Mouse (Mus musculus) c-Kit-positive CD71-negative TER-119-negative erythroid progenitor cells, embryonic 14.5 days (primary cell): ENCODE measurements around the gene Zfp128.
A peak's percentile ranks its signal among the peaks of the same experiment; 100 is the strongest.
"Not testable (repeated sequence)": the region's sequence is repeated elsewhere in the genome, so short reads cannot be mapped to it uniquely, and the experiment has no call there.

Source experiments
- DNase-seq: peaks from one replicate; pipeline ENCODE4 v3.0.0-alpha.2; 2013; ENCODE audit warnings: low read depth

The Zfp128 gene

GRCm38 (mm10) chr7:12921705-12922465 lies 40.9 kb downstream of the Zfp128 start, which contains the start of gene Rps5:
Rps5 (plus strand) TSS chr7:12922290.
- DNase-seq = peak; percentile 98

- no peak for DNase-seq
These were observed 41.8 kb downstream of the Zfp128 start for GRCm38 (mm10) chr7:12922729-12923128.

GRCm38 (mm10) chr7:12926316-12926715 lies 45.3 kb downstream of the Zfp128 start:
- DNase-seq = no peak

GRCm38 (mm10) chr7:12927191-12927680 lies 46.3 kb downstream of the Zfp128 start, which contains the start of gene Rnf225:
Rnf225 (plus strand) TSS chr7:12927416.
- no peak for DNase-seq

GRCm38 (mm10) chr7:12927693-12928589 lies 47.0 kb downstream of the Zfp128 start:
- no peak for DNase-seq

GRCm38 (mm10) chr7:12933615-12934140 lies 52.7 kb downstream of the Zfp128 start:
- DNase-seq = no peak

GRCm38 (mm10) chr7:12934808-12935207 lies 53.8 kb downstream of the Zfp128 start:
- DNase-seq = no peak

GRCm38 (mm10) chr7:12937254-12937803 lies 56.4 kb downstream of the Zfp128 start:
- DNase-seq = not testable (repeated sequence)

GRCm38 (mm10) chr7:12940599-12940998 lies 59.6 kb downstream of the Zfp128 start:
- no peak for DNase-seq
